Mouse (Mus musculus): Measurements from ENCODE around the gene Fmod.

Fmod gene

DNA sequence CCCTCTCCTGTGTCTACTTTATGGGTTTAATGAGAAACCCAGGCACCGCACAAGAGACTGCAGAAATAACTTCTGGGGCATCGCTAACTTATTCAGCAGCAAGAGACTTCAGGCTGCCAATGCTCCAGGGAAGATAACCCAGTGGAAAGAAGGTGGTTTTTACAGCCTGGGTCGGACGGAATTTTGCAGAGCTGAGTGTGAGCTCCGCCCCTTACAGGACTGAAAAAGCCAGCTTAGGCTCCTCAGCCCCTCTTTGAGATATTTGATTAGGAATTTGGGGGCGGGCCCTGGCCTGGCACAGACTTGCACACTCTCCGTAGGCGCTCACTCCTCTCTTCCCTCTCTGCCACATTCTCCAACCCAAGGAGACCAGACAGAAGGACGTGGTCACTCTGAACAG, at the start of gene Fmod:
TSS of gene Fmod (plus strand) at position 83 of the 400 bp plus-strand sequence.
- DNase-seq (ENCODE audit: low spot score in 2 of 2), result no peak

DNA sequence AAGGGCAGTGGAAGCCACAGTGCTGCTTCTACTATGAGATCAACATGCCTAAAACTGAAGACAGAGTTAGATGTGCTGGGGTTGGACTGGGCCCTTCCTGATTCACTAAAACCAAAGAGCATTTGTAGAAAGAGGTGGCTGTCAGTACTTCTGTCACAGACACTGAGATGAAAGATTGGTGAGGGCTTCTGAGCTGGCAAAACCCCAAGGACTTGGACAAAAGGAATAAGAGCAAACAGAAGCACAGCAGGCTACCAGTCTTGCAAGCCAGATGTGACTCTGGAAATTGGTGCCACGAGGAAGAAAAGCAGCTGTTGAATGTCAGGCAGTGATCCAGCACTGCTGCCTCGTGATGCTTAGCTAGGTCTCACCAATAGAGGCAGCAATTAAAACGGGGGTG, 48.2 kb upstream of the Fmod start:
- no peak for DNase-seq (ENCODE audit: low spot score in 2 of 2)

DNA sequence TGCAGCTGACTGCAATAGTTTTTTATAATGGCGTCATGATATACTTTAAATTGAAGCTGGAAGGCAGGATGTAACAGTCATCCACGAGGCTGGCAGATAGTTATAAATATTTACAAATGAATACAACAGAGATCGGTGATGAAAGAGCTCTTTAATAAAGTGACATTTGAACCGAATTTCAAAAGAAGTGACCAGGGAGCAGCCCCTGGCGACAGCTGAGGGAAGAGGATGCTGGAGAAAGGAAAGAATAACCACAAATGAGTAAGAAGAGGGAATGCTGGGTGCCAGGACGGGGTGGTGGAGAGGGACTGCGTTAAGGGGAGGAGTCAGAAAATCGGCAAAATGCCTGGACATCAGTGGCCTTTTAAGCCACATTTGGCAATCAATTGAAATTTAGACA, 45.8 kb upstream of the Fmod start:
- no peak for DNase-seq (ENCODE audit: low spot score in 2 of 2)

DNA sequence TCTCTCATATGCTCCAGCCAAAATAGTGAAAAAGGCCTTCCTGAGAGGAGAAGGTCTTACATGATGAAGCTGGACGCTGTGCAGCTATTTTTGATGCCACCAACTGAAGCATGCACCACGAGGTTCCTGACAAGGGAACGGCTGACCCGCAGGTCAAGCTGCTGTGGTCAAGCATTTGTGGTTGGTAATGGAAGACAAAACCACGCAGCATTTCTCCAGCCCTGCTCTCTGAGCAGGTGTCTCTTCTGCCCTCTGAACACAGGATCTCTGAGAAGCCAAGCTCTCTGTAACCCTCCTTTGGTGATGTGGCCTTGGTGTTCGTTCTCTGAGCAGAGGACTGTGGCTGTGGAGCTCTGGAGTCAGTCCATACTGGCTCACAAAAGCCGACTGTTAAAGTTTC, 31.6 kb upstream of the Fmod start:
- DNase-seq (ENCODE audit: low spot score in 2 of 2), result no peak

DNA sequence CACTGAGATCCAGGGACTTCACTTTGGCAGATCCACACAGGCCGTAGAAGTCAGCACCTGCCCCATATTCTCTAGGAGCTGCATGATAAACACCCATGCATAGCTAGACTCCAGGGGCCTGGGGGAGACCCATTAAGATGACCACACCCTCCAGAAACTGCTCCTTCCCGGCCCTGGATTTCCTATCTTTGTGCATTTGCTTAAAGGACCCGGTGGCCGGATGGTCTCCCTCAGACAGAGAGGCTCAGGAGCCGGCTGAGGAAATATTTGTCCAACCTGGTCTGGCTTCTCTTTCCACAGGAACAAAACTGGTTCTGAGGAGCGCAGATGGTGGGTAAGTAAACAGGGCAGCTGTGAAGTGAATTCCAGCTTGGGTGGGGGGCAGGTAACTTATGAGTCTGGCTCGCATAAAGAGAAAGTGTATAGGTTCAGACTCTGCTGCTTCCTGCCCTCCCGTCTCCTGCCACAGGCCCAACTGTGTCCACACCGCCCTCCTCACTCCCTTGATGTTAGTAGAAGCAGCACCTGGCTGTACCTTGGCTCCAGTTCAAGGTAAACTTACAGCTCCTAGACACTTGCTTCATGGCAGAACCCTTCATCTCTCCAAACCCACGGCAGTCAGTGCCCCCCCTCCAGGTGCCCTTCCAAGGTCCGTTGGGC, 30.8 kb upstream of the Fmod start:
- peak; percentile 6 to 31 for DNase-seq (ENCODE audit: low spot score in 2 of 2)

DNA sequence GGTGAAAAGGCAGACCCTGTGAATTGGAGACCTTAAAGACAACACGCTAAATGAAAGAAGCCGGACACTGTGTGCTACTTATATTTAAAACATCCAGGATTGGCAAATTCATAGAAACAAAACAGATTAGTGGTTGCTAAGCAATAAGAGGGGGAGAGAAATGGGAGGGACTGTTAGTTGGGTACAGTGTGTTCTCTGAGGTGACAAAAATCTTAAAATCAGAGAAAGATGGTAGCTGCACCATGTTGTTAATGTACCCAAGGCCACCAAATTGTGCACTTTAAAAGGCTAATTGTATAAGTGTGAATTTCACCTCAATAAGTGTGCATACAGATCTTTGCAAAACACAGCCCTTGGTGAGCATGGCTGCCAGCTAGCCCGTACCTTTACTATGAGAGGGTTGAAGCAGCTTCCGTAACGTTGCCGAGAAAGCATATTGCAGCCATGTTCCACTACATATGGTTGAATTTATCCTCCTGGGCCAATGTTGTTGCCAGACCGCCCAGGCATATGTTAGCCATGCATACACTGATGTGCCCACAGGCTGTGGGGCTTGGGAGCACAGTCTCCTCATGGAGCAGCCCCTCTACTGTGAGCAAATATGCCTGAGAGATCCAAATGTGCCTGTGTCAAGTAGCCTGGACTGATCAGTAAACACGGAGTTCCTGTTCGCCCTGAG, 12.6 kb upstream of the Fmod start:
- no peak for DNase-seq (ENCODE audit: low spot score in 2 of 2)

DNA sequence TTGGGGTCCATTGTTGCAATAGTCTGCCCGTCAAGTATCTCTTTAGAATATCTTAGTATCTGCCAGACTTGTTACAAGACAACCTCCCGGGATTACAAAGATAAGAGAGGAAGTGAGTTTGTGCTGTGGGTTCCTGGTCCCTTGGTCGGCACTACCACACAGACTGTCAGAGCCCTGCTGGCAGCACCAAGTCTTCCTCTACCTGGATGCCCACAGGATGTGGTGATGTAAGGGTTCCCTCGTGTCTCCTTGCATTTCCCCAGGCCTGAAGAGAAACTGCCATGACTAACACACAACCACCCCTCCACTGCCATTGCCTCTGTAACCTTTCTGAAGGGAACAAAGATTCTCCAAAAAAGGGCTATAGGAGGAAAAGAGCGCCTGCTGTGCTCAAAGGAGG, 11.1 kb upstream of the Fmod start:
- DNase-seq (ENCODE audit: low spot score in 2 of 2), result no peak

DNA sequence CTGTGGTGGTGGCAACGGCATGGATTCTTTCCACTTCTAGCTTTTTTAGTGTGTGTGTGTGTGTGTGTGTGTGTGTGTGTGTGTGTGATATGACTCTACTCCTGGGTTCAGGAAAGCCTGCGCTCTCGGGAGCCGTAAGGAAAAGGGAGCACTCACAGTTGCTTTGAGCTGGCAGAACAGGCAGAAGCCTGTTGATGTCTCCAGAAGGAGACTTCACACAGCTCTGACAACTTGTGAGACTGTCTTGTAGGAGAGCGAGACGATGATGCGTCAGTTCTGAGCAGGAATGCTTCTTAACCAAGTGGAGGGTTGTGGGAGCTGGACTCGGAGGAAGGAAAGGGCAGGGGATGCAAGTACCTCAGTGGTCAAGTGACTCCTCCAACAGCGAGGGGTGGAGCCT, 10.3 kb upstream of the Fmod start:
- no peak for DNase-seq (ENCODE audit: low spot score in 2 of 2)

DNA sequence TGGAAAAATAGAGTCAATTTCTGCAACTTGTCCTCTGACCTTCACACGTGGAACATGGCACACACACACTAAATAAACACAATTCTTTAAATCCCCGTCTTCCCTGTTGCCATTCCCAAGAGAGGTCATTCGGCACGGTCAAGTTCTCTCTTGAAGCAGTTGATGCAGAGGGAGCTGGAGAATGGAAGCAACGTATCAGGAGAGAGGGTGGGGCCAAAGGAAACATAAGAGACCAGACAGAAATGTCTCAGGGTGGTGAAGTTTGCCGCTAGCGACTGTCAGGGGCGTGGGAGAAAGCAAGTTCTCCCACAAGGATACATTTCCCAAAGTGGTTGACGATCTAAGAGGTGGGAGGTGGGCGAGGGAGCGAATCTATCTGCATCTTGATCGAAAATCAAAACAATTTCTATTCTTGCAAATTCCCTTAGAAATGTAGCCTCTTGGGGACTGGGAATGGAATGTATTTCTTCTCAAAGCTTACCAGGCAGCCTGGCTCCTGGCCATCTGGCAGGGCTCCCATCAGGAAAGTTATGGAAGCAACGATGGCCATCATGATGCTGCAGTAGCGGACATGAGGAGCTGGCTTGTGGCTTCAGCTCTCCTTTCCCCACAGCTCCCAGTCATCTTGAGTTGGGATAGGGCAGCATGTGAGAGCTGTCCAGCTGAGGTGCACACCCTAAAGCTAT, 8.8 kb upstream of the Fmod start:
- no peak for DNase-seq (ENCODE audit: low spot score in 2 of 2)

DNA sequence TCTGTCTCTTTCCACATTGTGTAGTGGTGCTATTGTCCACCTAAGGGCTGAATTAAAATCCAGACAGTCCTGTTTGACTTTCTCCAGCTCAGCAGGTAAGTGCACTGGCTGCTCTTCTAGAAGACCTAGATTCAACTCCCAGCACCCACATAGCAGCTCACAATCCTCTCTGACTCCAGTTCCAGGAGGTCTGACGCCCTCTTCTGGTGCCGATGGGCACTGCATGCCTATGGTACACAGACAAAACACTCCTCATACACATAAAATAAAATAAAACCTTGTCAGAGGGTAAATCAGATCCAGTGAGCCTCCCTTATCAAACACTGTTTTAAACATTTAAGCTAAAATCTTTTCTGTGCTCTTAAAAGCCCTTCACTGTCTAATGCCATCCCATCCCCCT, 562 bp upstream of the Fmod start:
- no peak for DNase-seq (ENCODE audit: low spot score in 2 of 2)

DNA sequence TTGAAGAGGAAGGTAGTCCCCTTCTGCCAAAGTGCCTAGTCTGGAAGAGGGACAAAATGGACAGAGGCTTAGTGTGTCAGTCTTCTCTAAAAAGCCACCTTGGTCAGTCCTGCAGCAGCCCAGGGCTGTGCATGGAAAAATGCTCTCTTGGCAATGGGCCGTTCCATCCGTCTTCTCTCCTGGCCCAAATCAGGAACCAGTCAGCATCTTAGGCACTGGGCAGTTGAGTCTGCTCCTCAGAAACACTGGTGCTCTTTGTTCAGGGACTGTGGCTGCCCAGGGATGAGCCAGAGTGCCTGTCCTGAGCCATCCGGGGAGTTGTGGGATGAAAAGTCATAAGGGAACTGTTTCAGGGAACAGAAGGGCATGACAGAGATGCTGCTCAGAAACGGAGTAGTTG, 1.3 kb downstream of the Fmod start:
- DNase-seq (ENCODE audit: low spot score in 2 of 2), result no peak

DNA sequence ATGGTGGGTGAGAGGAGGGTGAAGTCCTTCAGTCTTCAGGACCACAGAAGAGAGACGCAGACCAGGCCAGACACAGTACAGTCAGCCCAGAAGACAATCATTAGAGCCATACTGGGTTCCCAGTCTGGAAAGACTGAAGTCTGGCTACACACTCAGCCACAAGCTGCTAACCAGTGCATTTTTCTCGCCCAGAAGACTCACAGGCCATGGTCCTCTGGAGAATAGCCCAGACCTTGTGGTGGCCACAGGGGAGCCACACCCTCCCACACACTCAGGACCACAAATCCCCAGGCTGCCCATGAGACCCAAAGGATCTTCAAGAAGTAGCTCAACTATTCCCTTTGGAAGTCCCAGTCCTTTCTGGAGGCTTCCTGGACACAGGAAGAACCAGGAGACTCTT, 2.3 kb downstream of the Fmod start:
- DNase-seq (ENCODE audit: low spot score in 2 of 2), result no peak

DNA sequence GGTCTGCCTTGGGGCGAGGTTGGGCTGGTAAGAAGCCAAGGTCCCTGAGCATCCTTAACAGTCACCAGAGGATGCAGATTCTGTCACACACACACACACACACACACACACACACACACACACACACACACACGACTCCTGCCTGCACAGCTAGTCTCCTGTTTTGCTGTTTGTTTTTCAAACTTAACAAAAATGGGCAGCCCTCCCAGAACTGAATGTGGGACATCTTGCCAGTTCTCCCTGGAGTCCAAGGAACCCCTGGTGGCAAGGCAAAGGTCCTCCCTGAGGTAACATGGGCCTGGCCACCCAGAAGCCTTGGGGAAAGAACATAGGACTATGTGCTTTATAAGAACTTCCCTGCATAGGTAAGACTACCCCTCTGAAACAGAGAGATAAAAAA, 4.8 kb downstream of the Fmod start:
- no peak for DNase-seq (ENCODE audit: low spot score in 2 of 2)

DNA sequence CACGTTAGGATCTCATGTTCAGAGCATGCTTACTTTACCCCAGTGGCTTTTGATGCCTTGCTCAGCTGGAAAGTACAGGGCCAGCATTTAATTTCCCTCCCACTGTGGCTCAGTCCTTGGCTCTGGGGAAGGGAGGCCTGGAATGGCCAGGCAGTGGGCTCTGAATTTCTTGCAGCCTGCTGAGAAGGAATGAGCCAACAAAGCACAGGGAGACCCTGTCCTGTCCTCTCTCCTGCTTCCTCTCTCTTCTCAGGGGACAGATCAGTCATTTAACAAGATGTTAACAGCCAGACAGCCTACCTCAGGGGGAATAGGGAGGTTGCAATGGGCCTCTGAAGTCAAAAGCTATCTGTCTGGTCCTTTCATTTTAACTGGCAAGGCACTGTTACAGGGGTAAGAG, 5.3 kb downstream of the Fmod start:
- DNase-seq (ENCODE audit: low spot score in 2 of 2), result no peak

DNA sequence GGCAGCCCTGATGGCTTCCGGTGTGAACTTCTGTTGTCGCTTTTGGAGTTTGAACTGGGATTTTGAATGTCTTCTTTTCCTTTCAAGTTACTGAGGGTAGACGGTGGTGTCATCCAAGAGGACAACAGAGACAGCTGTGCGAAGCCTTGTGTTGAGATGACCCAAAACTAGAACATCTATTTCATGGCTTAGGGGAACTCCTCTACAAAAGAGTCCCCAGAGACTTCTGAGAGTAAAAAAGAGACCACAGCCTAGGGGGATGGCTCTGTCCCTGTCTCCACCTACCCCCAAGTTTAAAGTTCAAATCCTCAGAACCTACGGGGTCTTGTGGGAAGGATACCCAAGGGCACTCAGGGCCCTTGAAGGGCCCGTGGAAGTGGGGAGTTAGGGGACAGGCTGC, 7.8 kb downstream of the Fmod start:
- DNase-seq (ENCODE audit: low spot score in 2 of 2), result no peak

DNA sequence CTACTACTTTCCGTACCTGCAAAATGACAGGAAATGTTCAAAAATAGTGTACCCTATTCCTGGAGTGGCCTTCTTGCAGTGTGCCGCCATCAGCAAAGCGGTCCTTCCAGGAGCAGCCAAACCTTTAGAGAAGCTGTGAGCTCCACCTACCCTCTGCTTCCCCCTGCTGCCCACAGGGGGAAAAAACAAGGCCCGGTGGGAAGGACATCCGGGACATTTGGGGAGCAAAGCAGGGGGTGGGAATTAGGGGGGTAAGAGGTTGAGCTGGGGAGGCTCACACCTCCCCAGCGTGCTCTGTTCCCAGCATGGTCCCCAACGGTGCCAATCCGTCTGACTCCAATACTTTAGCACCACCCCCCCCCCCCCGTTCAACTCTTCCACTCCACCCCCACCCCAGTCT, 8.9 kb downstream of the Fmod start:
- DNase-seq (ENCODE audit: low spot score in 2 of 2), result peak; percentile 56 to 57

DNA sequence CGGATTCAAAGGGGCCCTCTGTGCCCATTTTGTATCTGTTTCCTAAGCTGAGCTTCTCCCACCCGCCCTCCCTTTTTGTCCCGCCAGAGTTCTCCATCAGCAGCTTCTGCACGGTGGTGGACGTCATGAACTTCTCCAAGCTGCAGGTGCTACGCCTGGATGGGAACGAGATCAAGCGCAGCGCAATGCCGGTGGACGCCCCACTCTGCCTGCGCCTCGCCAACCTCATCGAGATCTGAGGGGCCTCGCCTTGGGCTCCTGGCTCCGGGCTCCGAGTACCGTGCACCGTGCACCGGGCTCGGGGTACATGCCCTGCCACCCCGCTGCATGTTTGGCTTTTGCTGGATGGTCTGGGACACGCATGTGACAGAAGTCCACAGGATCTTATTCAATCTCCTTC, 9.3 kb downstream of the Fmod start:
- DNase-seq (ENCODE audit: low spot score in 2 of 2), result no peak

DNA sequence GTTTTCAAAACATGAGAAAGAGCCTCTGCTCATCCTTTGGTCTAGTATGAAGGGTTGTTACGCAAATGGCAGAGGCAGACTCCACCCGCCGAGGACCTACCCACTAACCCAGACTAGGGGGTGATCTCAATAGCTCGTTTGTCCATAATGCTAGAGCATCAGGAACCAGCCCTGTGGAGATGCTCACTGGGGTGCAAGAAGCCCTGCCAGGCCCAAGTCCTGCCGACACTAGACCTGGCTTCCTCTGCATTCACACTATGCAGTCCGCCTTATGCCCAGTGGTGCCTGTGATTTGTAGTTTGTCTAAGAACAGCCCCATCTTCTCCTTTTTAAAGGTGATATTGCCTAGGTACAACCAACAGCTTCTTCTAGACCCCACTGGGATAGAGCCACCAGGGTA, 10.4 kb downstream of the Fmod start:
- no peak for DNase-seq (ENCODE audit: low spot score in 2 of 2)

DNA sequence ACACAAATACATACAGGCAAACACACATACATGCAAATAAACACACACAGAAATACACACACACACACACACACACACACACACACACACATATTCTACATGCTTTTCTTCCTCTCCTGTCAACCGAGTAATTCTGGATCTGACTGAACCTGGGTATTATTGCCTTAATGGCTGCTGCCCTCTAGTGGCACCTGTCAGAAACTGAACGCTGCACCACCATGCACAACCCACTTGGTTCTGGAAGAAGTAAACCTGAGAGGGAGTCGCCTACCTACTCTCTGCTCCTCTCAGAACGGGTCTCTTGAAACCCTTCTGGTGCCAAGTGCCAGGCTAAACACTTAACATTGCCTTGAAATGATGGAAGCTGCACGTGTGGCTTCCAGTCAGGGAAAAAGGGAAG, 11.7 kb downstream of the Fmod start:
- peak in 1 of 2 experiments; percentile 40 for DNase-seq (ENCODE audit: low spot score in 2 of 2)

DNA sequence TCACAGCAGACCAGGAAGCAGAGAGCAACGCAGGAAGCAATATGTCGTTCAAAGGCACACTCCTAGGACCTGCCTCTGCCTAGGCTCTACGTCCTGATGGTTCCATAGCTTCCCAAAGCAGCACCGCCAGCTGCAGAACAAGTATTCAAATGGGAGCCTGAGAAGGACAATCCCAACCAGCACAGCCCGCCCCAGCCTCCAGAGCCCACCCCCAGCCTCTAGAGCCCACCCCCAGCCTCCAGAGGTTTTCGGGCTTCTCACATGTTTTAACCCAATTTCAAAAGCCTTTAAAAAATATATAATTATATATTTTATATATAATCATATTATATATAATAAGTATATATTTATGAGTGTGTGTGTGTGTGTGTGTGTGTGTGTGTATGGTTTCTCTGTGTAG, 12.5 kb downstream of the Fmod start:
- no peak for DNase-seq (ENCODE audit: low spot score in 2 of 2)

DNA sequence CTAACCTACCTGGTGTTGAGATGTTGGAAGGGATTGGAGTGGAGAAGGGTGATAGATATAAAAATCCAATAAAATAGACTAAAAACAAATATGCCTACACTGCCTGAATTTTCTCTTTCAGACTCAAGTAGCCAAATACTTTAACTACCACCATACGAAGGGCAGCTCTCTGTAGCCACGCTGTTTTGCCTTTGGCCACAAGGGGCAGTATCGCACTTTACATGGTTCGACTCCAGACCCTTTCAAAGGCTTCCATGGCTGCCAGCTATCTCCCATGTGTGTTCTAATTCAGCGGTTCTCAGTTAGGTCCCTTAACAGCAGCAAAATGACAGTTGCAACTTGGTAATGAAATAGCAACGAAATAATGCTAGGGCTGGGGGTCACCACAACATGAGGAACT, 16.2 kb downstream of the Fmod start:
- peak in 1 of 2 experiments; percentile 70 for DNase-seq (ENCODE audit: low spot score in 2 of 2)

DNA sequence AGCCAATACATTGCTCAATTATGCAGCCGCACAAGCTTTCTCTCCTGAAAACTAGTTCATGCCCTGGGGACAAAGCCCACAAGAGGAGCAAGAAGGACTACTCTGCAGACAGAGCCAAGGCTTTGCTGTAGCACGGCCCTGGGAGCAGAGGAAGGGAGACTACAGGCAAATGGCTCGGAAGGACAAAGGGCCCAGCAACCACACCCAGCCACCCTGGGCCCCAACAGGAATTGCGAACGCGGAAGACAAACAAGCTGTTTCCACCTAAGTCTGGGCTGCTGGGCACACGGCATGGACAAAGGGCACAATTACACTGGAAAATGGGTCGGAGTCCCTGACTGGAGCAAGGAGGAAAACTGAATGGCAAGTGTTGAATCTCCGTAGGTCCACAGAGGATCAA, 18.0 kb downstream of the Fmod start:
- no peak for DNase-seq (ENCODE audit: low spot score in 2 of 2)

DNA sequence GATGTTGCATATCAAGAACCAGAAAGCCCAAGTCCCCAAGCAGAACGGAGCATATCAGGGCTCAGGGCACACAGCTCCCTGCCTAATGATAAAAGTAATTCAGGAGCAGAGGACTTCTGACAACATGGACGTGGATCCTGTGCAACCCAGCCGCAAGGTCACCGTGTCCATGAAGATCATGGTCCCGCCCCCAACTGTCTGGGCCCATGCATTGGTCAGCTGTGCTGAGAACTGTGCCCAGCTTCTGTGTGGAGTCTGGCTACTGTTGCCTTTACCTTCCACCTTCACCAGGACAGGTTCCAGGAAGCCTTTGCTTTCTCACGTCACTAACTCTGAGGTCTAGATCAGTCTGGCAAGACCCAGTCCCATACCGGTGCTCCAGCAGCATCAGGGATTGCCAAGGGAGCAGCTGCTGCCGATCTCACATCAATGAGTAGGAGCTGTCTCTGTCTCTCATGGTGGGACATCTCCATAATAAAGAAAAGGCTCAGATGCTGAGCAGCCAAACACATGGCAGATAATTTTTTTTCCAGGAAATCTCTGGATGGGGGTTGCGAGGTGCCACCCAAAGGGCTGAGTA, 18.7 kb downstream of the Fmod start:
- no peak for DNase-seq (ENCODE audit: low spot score in 2 of 2)

All from urinary bladder, adult 18-20 months (tissue).